Mouse (Mus musculus) ES-Bruce4 (cell line): ENCODE results near the gene Cdhr4.

Experiments
- CTCF ChIP-seq: IDR thresholded peaks from one replicate; pipeline ENCODE4 v1.8.1; 2011; ENCODE audit warnings: low read depth, low read length
- POLR2A ChIP-seq: IDR thresholded peaks from one replicate; pipeline ENCODE4 v1.8.1; 2011; ENCODE audit warnings: low read length; ENCODE audit not compliant: insufficient read depth

DNA sequence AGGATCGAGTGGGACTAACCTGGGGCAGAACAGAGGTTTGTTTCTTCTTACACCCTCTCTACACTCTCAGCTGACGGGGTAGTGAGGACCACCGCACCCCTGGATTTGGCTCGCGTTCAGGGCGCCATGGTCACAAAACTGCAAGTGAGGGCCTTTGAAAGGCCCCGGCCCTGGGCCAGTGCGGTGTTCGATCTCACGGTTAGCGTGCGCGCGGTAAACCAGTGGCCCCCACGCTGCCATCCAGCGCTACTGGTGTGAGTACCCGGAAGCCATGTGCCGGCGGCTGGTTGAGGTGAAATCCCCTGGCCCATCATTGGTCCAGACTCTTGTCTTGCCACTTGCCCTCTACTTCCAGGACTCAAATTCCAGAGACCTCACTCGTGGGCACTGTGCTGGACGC is 3.2 kb downstream of the Cdhr4 start:
- no peak for TF ChIP-seq CTCF
- no peak for TF ChIP-seq POLR2A
